Mouse (Mus musculus): ENCODE results near the gene Nipa1. TPM values are rescaled to one million over a fixed set of nuclear protein-coding genes. Genes with fewer than 3 reads are reported as not detected.
"Not testable (repeated sequence)": the region's sequence is repeated elsewhere in the genome, so short reads cannot be mapped to it uniquely, and the experiment has no call there.

The Nipa1 gene
- polyA plus RNA-seq, 1 experiment from 2014 or later = 20.0 TPM

DNA sequence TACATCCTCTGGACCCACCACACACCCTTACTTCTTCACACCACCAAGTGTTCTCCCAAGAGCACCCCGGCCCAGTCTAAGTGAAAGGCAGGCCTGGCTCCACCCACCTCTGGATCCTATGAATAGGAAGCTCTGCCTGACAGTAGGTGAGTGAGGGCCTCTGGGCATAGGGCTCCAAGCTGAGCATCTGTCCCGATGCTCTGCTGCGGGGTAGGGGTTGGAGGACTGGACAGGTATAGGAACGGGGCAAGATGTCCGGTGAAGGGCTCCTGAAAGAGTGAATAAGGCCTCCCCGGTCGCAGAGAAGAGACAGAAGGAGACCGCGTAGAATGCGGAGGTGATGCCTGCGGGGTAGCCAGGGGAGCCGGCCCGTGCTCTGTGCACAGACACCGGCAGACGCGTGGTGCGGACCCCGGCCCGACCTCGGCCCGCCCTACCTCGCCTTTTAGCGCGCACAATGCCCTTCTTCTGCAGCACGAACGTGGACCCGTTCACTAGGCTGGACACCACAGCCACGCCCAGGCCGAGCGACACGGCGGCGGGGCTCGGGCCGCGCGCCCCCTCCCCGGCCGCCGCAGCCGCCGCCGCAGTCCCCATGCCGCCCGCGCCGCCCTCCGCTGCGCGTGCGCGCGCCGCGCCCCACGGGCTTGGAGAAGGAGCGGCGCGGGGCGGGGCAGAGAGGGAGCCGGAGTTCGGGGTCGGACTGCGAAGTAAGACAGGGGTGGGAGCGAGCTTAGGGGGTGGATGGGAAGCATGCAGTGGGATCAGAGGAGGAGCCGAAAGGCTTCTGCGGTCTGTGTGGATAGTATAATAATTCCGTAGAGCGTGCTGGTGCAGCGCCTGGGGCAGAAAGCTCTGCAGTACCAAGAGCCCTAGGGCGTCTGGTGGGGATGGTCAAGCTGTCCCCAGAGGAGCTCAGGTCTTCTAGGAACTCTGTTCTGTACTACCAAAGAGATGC is 503 bp downstream of the Nipa1 start:
- ATAC-seq = peak; percentile 96
- under 1% methylated on average over 63 of the region's 71 CpGs for WGBS

DNA sequence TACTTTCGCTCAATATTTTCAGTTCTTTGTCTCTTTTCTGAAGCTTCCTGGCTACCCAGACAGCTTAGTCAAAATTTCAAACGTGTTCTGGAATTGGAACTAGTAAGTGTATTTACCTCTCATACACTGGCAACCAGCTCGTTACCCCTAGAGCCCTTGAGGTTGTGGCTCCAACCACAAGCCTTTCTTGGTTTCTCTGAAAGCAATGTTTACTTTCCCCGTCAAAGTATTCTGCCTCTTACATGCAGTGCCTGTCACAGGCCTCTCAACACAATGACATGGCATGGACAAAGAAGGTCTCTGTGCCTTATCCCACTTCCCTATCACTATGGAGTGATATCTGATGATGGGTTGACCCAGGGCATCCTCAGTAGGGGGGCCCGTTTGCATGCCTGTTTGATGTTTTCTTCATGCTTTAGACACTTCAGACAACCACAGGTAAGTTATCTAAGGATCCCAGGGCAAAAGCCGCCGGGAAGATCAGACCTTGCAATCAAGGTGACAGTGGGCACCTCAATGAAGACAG is 1.2 kb downstream of the Nipa1 start:
- Histone ChIP-seq H3K4me3 (replicated peaks) (peak overlapping the region; percentile 61), H3K27me3 (no peaks in the 10 kb centered on the region), H3K4me1 (replicated peaks) (peaks cover 15% of the 10 kb centered on the region), H3K9me3 (no peaks in the 10 kb centered on the region), H3K36me3 (peaks cover 8% of the 10 kb centered on the region; the same call in 1 of the 2 replicates), H3K27ac (peak overlapping the region; percentile 82), H3K9ac (replicated peaks) (peak overlapping the region; percentile 75), H3K4me2 (replicated peaks) (peak overlapping the region; percentile 73)
- 56% methylated on average over 7 of the region's 7 CpGs for WGBS
- peak; percentile 28 for ATAC-seq

More for the DNA sequence above, 503 bp downstream of the Nipa1 start:
- peak overlapping the region; percentile 61 for H3K4me3 ChIP-seq (replicated peaks)
- H3K4me1 ChIP-seq (replicated peaks) = peaks cover 15% of the 10 kb centered on the region
- no peaks in the 10 kb centered on the region for H3K9me3 ChIP-seq
- H3K27me3 ChIP-seq = no peaks in the 10 kb centered on the region
- H3K27ac ChIP-seq = peak overlapping the region; percentile 82
- peak overlapping the region; percentile 75 for H3K9ac ChIP-seq (replicated peaks)
- peaks cover 8% of the 10 kb centered on the region; the same call in 1 of the 2 replicates for H3K36me3 ChIP-seq
- peak overlapping the region; percentile 73 for H3K4me2 ChIP-seq (replicated peaks)

DNA sequence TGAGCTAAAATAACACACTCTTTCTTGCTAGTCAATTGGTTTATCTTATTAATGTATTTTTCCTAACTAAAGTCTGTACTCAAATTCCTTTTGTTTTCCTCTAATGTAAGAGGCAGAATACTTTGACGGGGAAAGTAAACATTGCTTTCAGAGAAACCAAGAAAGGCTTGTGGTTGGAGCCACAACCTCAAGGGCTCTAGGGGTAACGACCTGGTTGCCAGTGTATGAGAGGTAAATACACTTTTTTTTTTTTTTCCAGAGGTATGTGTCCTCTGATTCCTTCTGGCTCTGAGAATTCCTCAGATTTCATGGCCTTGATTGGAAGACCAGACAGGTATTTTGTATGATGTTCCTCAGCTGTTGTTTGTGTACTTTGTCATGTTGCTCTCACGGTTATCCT is 2.0 kb downstream of the Nipa1 start:
- H3K27ac ChIP-seq = no peak overlapping the region
- H3K36me3 ChIP-seq = peaks cover 14% of the 10 kb centered on the region; the same call in 1 of the 2 replicates
- 82% methylated on average over 3 of the region's 3 CpGs for WGBS
- H3K9me3 ChIP-seq = no peaks in the 10 kb centered on the region
- no peak overlapping the region for H3K4me3 ChIP-seq (replicated peaks)
- no peaks in the 10 kb centered on the region for H3K27me3 ChIP-seq
- H3K4me1 ChIP-seq (replicated peaks) = peaks cover 15% of the 10 kb centered on the region
- H3K9ac ChIP-seq (replicated peaks) = no peak overlapping the region
- peak overlapping the region; percentile 73 for H3K4me2 ChIP-seq (replicated peaks)
- no peak for ATAC-seq

- Histone ChIP-seq H3K36me3 (peaks cover 14% of the 10 kb centered on the region; the same call in 1 of the 2 replicates), H3K4me1 (replicated peaks) (peaks cover 15% of the 10 kb centered on the region), H3K9me3 (no peaks in the 10 kb centered on the region), H3K4me3 (replicated peaks) (no peak overlapping the region), H3K27me3 (no peaks in the 10 kb centered on the region), H3K9ac (replicated peaks) (no peak overlapping the region), H3K27ac (no peak overlapping the region), H3K4me2 (replicated peaks) (no peak overlapping the region)
- ATAC-seq = no peak
- 92% methylated on average over 7 of the region's 7 CpGs for WGBS
Observed at GRCm38 (mm10) chr7:56015837-56016236, 3.9 kb downstream of the Nipa1 start.

- 95% methylated on average over 6 of the region's 6 CpGs for WGBS
- ATAC-seq = no peak
Observed at GRCm38 (mm10) chr7:56015172-56015571, 4.6 kb downstream of the Nipa1 start.

GRCm38 (mm10) chr7:56014002-56014702 is 5.6 kb downstream of the Nipa1 start:
- not testable (repeated sequence) for ATAC-seq; H3K27me3 ChIP-seq; H3K9me3 ChIP-seq; H3K4me2 ChIP-seq (replicated peaks); H3K9ac ChIP-seq (replicated peaks); H3K4me3 ChIP-seq (replicated peaks); H3K27ac ChIP-seq
- Histone ChIP-seq H3K4me1 (replicated peaks) (peaks cover 11% of the 10 kb centered on the region), H3K36me3 (peaks cover 14% of the 10 kb centered on the region; the same call in 1 of the 2 replicates)
- WGBS = 83% methylated on average over 8 of the region's 18 CpGs

More at GRCm38 (mm10) chr7:56015172-56015571, 4.6 kb downstream of the Nipa1 start:
- Histone ChIP-seq H3K4me1 (replicated peaks) (peaks cover 15% of the 10 kb centered on the region), H3K27ac (no peak overlapping the region), H3K4me2 (replicated peaks) (no peak overlapping the region), H3K4me3 (replicated peaks) (no peak overlapping the region), H3K9ac (replicated peaks) (no peak overlapping the region), H3K36me3 (peaks cover 14% of the 10 kb centered on the region; the same call in 1 of the 2 replicates), H3K9me3 (no peaks in the 10 kb centered on the region), H3K27me3 (no peaks in the 10 kb centered on the region)

GRCm38 (mm10) chr7:56013261-56014001 is 6.3 kb downstream of the Nipa1 start:
- no peak overlapping the region for H3K4me2 ChIP-seq (replicated peaks)
- H3K9ac ChIP-seq (replicated peaks) = no peak overlapping the region
- H3K4me1 ChIP-seq (replicated peaks) = peaks cover 8% of the 10 kb centered on the region
- WGBS = 97% methylated on average over 14 of the region's 14 CpGs
- no peak for ATAC-seq
- H3K4me3 ChIP-seq (replicated peaks) = no peak overlapping the region
- H3K27me3 ChIP-seq = no peaks in the 10 kb centered on the region
- H3K27ac ChIP-seq = no peak overlapping the region
- H3K36me3 ChIP-seq = peaks cover 14% of the 10 kb centered on the region; the same call in 1 of the 2 replicates
- no peaks in the 10 kb centered on the region for H3K9me3 ChIP-seq

DNA sequence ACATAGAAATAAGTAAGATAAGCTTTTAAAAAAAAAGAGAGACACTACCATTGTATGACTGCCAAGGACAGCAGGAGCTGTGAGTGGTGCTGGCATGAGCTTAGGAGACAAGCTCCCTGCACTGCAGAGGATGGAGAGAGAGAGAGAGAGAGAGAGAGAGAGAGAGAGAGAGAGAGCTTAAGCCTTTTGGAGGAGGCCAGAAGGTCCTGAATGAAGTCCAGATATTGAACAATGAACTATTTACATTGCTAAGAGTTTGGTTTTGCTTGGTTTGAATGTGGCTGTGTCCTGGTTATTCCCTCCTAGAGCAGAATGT is 8.8 kb downstream of the Nipa1 start:
- ATAC-seq = no peak
- H3K4me2 ChIP-seq (replicated peaks) = no peak overlapping the region
- peaks cover 14% of the 10 kb centered on the region; the same call in 1 of the 2 replicates for H3K36me3 ChIP-seq
- H3K9ac ChIP-seq (replicated peaks) = no peak overlapping the region
- no peak overlapping the region for H3K27ac ChIP-seq
- H3K27me3 ChIP-seq = no peaks in the 10 kb centered on the region
- H3K9me3 ChIP-seq = no peaks in the 10 kb centered on the region
- H3K4me1 ChIP-seq (replicated peaks) = no peaks in the 10 kb centered on the region
- H3K4me3 ChIP-seq (replicated peaks) = no peak overlapping the region

DNA sequence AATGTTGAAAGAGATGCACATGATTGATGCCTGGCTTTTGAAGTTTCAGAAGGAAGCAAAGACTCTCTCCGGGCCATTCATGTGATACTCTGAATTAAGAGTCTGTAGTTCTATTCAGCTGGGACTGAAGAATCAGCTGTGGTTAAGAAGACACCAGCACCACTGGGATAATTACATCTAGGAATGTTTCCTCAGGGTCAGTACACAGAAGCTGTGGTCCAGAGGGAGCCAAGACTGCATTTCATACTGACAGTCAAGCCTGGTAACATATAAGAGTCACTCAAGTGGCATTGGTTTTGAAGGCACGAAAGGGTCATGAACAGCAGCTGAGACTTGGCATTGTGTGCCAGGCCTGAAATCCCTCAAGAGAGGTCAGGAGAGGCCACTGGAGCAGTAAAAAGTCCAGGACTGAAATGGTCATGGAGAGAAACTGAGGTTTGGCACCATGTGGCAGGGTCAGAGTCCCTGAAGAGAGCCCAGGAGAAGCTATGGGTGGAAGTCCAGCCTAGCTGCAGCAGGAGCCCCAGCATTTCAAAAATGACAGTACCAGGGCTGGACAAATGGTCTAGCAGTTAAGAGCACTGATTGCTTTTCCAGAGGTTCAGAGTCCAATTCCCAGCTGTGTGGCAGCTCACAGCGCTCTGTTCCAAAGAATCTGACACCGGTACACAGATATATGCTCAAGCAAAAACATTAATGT is 9.3 kb downstream of the Nipa1 start:
- 88% methylated on average over 4 of the region's 4 CpGs for WGBS
- Histone ChIP-seq H3K4me2 (replicated peaks) (no peak overlapping the region), H3K9me3 (no peaks in the 10 kb centered on the region), H3K36me3 (peaks cover 13% of the 10 kb centered on the region; the same call in 1 of the 2 replicates), H3K4me1 (replicated peaks) (no peaks in the 10 kb centered on the region), H3K9ac (replicated peaks) (no peak overlapping the region), H3K27me3 (no peaks in the 10 kb centered on the region), H3K27ac (no peak overlapping the region), H3K4me3 (replicated peaks) (no peak overlapping the region)
- ATAC-seq = no peak

GRCm38 (mm10) chr7:55998997-55999396 is 20.8 kb downstream of the Nipa1 start:
- no peak overlapping the region for H3K9ac ChIP-seq (replicated peaks)
- H3K4me1 ChIP-seq (replicated peaks) = peaks cover 13% of the 10 kb centered on the region; the same call in 1 of the 2 replicates
- no peaks in the 10 kb centered on the region for H3K36me3 ChIP-seq
- H3K4me2 ChIP-seq (replicated peaks) = no peak overlapping the region
- no peaks in the 10 kb centered on the region for H3K27me3 ChIP-seq
- H3K4me3 ChIP-seq (replicated peaks) = no peak overlapping the region
- ATAC-seq = peak; percentile 41
- WGBS = 0% methylated on average over 3 of the region's 4 CpGs
- no peak overlapping the region for H3K27ac ChIP-seq
- no peaks in the 10 kb centered on the region for H3K9me3 ChIP-seq

GRCm38 (mm10) chr7:55995013-55995412 is 24.7 kb downstream of the Nipa1 start:
- peak; percentile 61 for ATAC-seq
- 21% methylated on average over 4 of the region's 4 CpGs for WGBS
- Histone ChIP-seq H3K36me3 (peaks cover 3% of the 10 kb centered on the region; the same call in 1 of the 2 replicates), H3K4me3 (replicated peaks) (no peak overlapping the region), H3K27me3 (no peaks in the 10 kb centered on the region), H3K9ac (replicated peaks) (no peak overlapping the region), H3K4me2 (replicated peaks) (no peak overlapping the region), H3K9me3 (no peaks in the 10 kb centered on the region), H3K27ac (no peak overlapping the region), H3K4me1 (replicated peaks) (peaks cover 13% of the 10 kb centered on the region; the same call in 1 of the 2 replicates)
